Mouse (Mus musculus) testis, adult 2 months (tissue): Measurements from ENCODE around the gene Acot1.

Experiments
- CTCF ChIP-seq: fragments of 200-500 bp; IDR thresholded peaks from 2 replicates; pipeline ENCODE4 v1.5.1; 2012; ENCODE audit warnings: low read depth, mild to moderate bottlenecking, inconsistent platforms, low read length, moderate library complexity; ENCODE audit not compliant: control insufficient read depth, insufficient read depth, insufficient replicate concordance
- POLR2A ChIP-seq: fragments of 200-500 bp; IDR thresholded peaks from 2 replicates; pipeline ENCODE4 v1.6.1; 2012; ENCODE audit warnings: low read depth, mild to moderate bottlenecking, inconsistent platforms, low read length, moderate library complexity; ENCODE audit not compliant: control insufficient read depth

- TF ChIP-seq CTCF (no peak), POLR2A (no peak)
Observed at GRCm38 (mm10) chr12:84013701-84014100, 4.4 kb downstream of the Acot1 start.
